Mouse (Mus musculus): Measurements from ENCODE around the gene Arhgap15. TPM values are rescaled to one million over a fixed set of nuclear protein-coding genes. Genes with fewer than 3 reads are reported as not detected.

Gene Arhgap15
- polyA plus RNA-seq, 1 experiment from 2014 or later = 0.77 TPM

DNA sequence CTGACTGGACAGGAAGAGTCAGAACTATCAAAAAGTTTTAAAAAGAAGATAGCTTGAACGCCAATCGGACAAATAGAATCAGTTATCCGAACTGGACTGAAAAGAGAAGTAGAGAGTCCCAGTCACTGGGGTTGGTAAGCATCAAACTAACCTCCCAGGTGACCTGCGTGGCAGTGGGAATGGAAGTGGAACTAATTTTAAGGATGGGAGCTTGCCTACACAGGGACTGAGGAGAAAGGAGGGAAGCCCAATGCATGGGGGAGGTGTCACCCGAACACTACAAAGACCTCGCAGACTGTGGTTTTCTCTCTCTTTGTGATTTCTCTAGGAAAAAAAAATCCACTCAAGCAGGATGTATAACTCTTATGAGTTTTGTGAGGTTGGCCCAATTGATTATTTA is 469.2 kb downstream of the Arhgap15 start:
- Histone ChIP-seq H3K4me1 (ENCODE audit: control insufficient read depth in 2 of 2, insufficient read depth in 2 of 2, low read length in 2 of 2) (peaks cover 0 to 3% of the 10 kb centered on the region in 2 experiments; a peak in 1 of 4 replicates), H3K36me3 (ENCODE audit: control insufficient read depth, insufficient read depth, low read length) (no peaks in the 10 kb centered on the region), H3K4me2 (ENCODE audit: low read length) (no peak overlapping the region), H3K9ac (ENCODE audit: low read length) (no peak overlapping the region), H3K27me3 (ENCODE audit: control insufficient read depth, insufficient read depth, low read length) (no peaks in the 10 kb centered on the region), H3K4me3 (ENCODE audit: control insufficient read depth in 1 of 2, insufficient read depth in 1 of 2, low read depth in 1 of 2, low read length in 2 of 2) (no peak overlapping the region), H3K27ac (replicated peaks in 1 of 2; ENCODE audit: control insufficient read depth in 1 of 2, insufficient read depth in 1 of 2, low read depth in 2 of 2, low read length in 2 of 2) (no peak overlapping the region), H3K9me3 (ENCODE audit: control insufficient read depth, low read length) (no peaks in the 10 kb centered on the region)
- no peak for ATAC-seq (ENCODE audit: insufficient number of reproducible peaks, insufficient read depth, low FRiP score, low read depth)
- WGBS = 85% methylated on average over 6 of the region's 6 CpGs

DNA sequence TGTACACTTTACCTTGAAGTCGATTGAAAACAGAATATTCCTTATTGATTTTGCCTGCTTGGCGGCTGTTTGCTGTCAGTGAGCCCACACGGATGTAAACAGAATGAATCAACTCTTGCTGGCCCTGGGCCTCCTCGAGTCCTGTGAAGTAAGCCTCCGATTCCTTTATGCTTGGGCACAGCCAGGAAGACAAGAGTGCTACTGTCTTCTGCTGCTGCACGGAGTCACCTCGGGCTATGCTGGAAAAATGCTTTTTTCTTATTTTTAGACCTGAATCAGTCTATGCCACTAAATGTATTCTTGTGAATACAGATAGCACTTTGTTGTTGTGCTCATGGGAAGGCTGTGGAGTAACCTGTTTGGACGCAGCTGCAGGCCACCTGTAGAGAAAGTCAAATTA is 469.7 kb downstream of the Arhgap15 start:
- ATAC-seq (ENCODE audit: insufficient number of reproducible peaks, insufficient read depth, low FRiP score, low read depth) = no peak
- WGBS = 49% methylated on average over 8 of the region's 8 CpGs
- H3K27me3 ChIP-seq (ENCODE audit: control insufficient read depth, insufficient read depth, low read length) = no peaks in the 10 kb centered on the region

DNA sequence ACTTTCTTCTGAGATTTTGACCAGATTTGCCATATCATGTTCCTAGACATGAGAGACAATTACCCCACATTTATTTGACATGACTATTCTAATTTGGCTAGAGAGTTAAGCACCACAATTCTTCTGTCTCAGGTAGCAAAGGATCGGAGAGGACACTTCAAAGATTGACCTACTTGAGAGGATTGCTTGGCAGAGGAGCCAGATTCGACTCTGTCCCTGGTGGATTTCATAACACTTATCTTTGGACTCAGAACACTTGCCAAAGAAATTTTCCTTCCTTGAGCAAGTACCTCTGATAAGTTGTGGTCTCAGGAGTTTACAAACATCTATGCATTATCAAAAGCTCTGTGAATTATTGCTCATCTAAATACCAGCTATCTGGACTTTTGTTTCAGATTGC is 473.1 kb downstream of the Arhgap15 start:
- no peak for ATAC-seq (ENCODE audit: insufficient number of reproducible peaks, insufficient read depth, low FRiP score, low read depth)
- no peaks in the 10 kb centered on the region for H3K27me3 ChIP-seq (ENCODE audit: control insufficient read depth, insufficient read depth, low read length)
- peaks cover 0 to 3% of the 10 kb centered on the region in 2 experiments; a peak in 1 of 4 replicates for H3K4me1 ChIP-seq (ENCODE audit: control insufficient read depth in 2 of 2, insufficient read depth in 2 of 2, low read length in 2 of 2)
- H3K4me2 ChIP-seq (ENCODE audit: low read length) = peak overlapping the region; percentile 45
- H3K9ac ChIP-seq (ENCODE audit: low read length) = no peak overlapping the region
- H3K36me3 ChIP-seq (ENCODE audit: control insufficient read depth, insufficient read depth, low read length) = no peaks in the 10 kb centered on the region
- no peak overlapping the region for H3K4me3 ChIP-seq (ENCODE audit: control insufficient read depth in 1 of 2, insufficient read depth in 1 of 2, low read depth in 1 of 2, low read length in 2 of 2)
- no peaks in the 10 kb centered on the region for H3K9me3 ChIP-seq (ENCODE audit: control insufficient read depth, low read length)
- WGBS = 37% methylated on average over 2 of the region's 2 CpGs
- H3K27ac ChIP-seq (replicated peaks in 1 of 2; ENCODE audit: control insufficient read depth in 1 of 2, insufficient read depth in 1 of 2, low read depth in 2 of 2, low read length in 2 of 2) = no peak overlapping the region

More for the DNA sequence above, 469.7 kb downstream of the Arhgap15 start:
- H3K4me3 ChIP-seq (ENCODE audit: control insufficient read depth in 1 of 2, insufficient read depth in 1 of 2, low read depth in 1 of 2, low read length in 2 of 2) = no peak overlapping the region
- no peak overlapping the region for H3K27ac ChIP-seq (replicated peaks in 1 of 2; ENCODE audit: control insufficient read depth in 1 of 2, insufficient read depth in 1 of 2, low read depth in 2 of 2, low read length in 2 of 2)
- H3K36me3 ChIP-seq (ENCODE audit: control insufficient read depth, insufficient read depth, low read length) = no peaks in the 10 kb centered on the region
- no peak overlapping the region for H3K4me2 ChIP-seq (ENCODE audit: low read length)
- H3K9me3 ChIP-seq (ENCODE audit: control insufficient read depth, low read length) = no peaks in the 10 kb centered on the region
- peaks cover 0 to 3% of the 10 kb centered on the region in 2 experiments; a peak in 1 of 4 replicates for H3K4me1 ChIP-seq (ENCODE audit: control insufficient read depth in 2 of 2, insufficient read depth in 2 of 2, low read length in 2 of 2)
- H3K9ac ChIP-seq (ENCODE audit: low read length) = no peak overlapping the region

DNA sequence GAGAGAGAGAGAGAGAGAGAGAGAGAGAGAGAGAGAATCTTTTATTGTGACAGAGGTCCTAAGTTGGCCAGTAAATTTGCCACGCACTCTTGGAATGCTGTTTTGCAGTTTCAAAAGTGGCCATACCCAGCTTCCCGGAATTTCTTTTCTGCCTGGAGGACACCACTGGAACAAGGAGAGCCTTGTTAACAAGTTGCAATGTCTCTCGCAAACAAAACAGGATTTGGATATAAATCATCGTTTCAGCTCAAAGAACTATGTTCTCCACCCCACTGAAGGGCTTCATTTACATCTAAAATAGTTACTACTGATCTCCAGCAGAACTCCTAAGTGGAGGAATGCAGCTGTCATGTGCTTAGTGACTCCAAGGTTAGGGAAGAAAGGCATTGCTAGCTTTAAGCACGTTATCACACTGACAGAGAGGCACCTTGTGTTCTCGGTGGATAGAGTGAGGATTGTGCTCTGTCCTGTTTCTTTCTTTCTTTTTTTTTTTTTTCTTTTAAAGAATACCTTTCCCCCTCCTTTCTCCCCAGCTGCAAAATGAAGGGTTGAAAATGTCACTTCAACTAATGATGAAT is 473.6 kb downstream of the Arhgap15 start:
- Histone ChIP-seq H3K27ac (replicated peaks in 1 of 2; ENCODE audit: control insufficient read depth in 1 of 2, insufficient read depth in 1 of 2, low read depth in 2 of 2, low read length in 2 of 2) (no peak overlapping the region), H3K9ac (ENCODE audit: low read length) (no peak overlapping the region), H3K9me3 (ENCODE audit: control insufficient read depth, low read length) (no peaks in the 10 kb centered on the region), H3K4me3 (ENCODE audit: control insufficient read depth in 1 of 2, insufficient read depth in 1 of 2, low read depth in 1 of 2, low read length in 2 of 2) (no peak overlapping the region), H3K4me2 (ENCODE audit: low read length) (peak overlapping the region; percentile 45), H3K36me3 (ENCODE audit: control insufficient read depth, insufficient read depth, low read length) (no peaks in the 10 kb centered on the region), H3K4me1 (ENCODE audit: control insufficient read depth in 2 of 2, insufficient read depth in 2 of 2, low read length in 2 of 2) (peaks cover 0 to 3% of the 10 kb centered on the region in 2 experiments; a peak in 1 of 4 replicates), H3K27me3 (ENCODE audit: control insufficient read depth, insufficient read depth, low read length) (no peaks in the 10 kb centered on the region)
- 16% methylated on average over 6 of the region's 6 CpGs for WGBS
- ATAC-seq (ENCODE audit: insufficient number of reproducible peaks, insufficient read depth, low FRiP score, low read depth) = no peak

DNA sequence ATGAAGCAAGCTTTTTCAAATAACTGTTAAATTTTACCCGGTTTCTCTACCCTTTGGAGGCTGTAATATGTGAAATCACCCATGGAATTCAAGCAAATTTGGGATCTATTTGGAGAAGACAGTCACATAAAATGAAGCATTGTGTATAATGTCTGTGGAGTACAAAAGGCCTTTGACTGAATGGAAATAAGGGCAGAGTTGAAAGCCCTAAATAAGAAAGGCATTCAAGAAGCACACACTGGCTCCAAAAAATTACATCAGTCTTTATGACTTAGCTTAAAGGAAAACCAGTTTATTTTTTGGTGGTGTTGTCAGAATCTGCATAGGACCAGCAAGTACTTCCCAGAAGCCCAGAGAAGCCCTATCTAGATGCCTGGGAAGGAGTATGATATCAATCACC is 486.2 kb downstream of the Arhgap15 start:
- H3K4me1 ChIP-seq (ENCODE audit: control insufficient read depth in 2 of 2, insufficient read depth in 2 of 2, low read length in 2 of 2) = no peaks in the 10 kb centered on the region
- H3K4me2 ChIP-seq (ENCODE audit: low read length) = no peak overlapping the region
- no peak overlapping the region for H3K4me3 ChIP-seq (ENCODE audit: control insufficient read depth in 1 of 2, insufficient read depth in 1 of 2, low read depth in 1 of 2, low read length in 2 of 2)
- no peaks in the 10 kb centered on the region for H3K27me3 ChIP-seq (ENCODE audit: control insufficient read depth, insufficient read depth, low read length)
- H3K9me3 ChIP-seq (ENCODE audit: control insufficient read depth, low read length) = no peaks in the 10 kb centered on the region
- H3K9ac ChIP-seq (ENCODE audit: low read length) = no peak overlapping the region
- 69% methylated on average over 1 of the region's 1 CpGs for WGBS
- no peak overlapping the region for H3K27ac ChIP-seq (replicated peaks in 1 of 2; ENCODE audit: control insufficient read depth in 1 of 2, insufficient read depth in 1 of 2, low read depth in 2 of 2, low read length in 2 of 2)
- ATAC-seq (ENCODE audit: insufficient number of reproducible peaks, insufficient read depth, low FRiP score, low read depth) = no peak
- H3K36me3 ChIP-seq (ENCODE audit: control insufficient read depth, insufficient read depth, low read length) = no peaks in the 10 kb centered on the region

DNA sequence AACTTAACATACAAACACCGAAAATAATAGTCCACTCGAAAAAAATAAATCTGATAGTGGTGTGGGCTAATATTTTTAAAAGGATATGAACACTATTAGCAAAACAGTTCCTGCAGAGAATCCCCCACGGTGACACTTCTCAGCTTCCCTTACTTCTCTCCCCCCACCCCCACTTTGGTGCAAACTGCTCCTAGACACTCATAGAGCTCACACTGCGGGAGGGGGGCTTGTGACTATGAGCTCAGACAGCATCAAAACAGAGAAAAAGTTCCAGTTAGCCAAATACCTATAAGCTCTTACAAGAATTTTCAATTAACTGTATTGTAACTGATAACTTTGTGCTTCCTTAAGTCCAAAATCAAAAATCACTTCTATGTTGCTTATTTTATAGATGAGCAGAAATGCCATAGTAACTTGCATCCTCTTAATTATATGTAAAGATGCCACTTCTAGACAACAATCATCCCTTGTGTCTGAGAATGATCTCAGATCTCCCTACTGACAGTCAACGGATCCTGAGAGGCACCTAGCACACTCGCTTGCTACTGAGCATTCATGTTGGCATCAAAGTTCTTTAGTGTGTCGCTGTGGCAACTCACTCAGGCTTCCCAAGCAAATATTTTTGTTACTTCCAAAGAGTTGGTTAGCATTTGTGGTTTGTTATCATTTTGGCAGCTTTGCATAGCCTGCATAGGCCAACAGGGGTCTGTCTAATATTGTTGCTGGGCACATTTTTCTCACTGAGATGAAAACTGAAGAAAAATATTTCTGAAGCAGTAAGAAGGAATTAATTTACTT is 493.2 kb downstream of the Arhgap15 start:
- 60% methylated on average over 7 of the region's 7 CpGs for WGBS
- Histone ChIP-seq H3K27me3 (ENCODE audit: control insufficient read depth, insufficient read depth, low read length) (no peaks in the 10 kb centered on the region), H3K4me2 (ENCODE audit: low read length) (no peak overlapping the region), H3K4me3 (ENCODE audit: control insufficient read depth in 1 of 2, insufficient read depth in 1 of 2, low read depth in 1 of 2, low read length in 2 of 2) (no peak overlapping the region), H3K9me3 (ENCODE audit: control insufficient read depth, low read length) (no peaks in the 10 kb centered on the region), H3K9ac (ENCODE audit: low read length) (no peak overlapping the region), H3K4me1 (ENCODE audit: control insufficient read depth in 2 of 2, insufficient read depth in 2 of 2, low read length in 2 of 2) (no peaks in the 10 kb centered on the region), H3K36me3 (ENCODE audit: control insufficient read depth, insufficient read depth, low read length) (no peaks in the 10 kb centered on the region), H3K27ac (replicated peaks in 1 of 2; ENCODE audit: control insufficient read depth in 1 of 2, insufficient read depth in 1 of 2, low read depth in 2 of 2, low read length in 2 of 2) (no peak overlapping the region)
- no peak for ATAC-seq (ENCODE audit: insufficient number of reproducible peaks, insufficient read depth, low FRiP score, low read depth)

DNA sequence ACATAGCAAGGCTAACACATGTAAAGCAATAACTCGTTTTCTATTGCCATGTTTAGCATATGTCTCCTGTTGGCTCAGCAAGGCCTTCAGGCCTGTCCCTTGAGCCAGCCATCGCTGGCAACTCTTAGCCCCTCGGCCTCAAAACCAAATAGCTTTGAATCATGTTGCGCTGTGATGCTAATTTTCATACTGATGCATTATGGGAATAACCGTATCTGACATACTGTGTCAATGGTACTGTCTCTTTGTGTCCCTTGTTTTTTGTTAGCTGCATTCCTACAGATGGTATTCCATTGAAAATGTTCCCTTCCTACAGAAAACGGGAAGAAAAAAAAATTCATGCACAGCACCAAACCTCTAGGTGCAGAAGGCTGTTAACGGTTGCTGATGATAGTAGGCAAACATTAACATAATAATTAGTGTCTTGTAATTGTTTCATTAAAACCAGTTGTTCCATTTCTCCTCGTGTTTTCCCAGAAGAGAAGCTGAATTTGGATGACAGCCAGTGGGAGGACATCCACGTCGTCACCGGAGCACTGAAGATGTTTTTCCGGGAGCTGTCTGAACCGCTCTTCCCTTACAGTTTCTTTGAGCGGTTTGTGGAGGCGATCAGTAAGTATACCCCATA is 494.1 kb downstream of the Arhgap15 start:
- WGBS = 78% methylated on average over 15 of the region's 15 CpGs
- H3K4me3 ChIP-seq (ENCODE audit: control insufficient read depth in 1 of 2, insufficient read depth in 1 of 2, low read depth in 1 of 2, low read length in 2 of 2) = no peak overlapping the region
- H3K9ac ChIP-seq (ENCODE audit: low read length) = no peak overlapping the region
- H3K27me3 ChIP-seq (ENCODE audit: control insufficient read depth, insufficient read depth, low read length) = no peaks in the 10 kb centered on the region
- ATAC-seq (ENCODE audit: insufficient number of reproducible peaks, insufficient read depth, low FRiP score, low read depth) = no peak
- no peaks in the 10 kb centered on the region for H3K4me1 ChIP-seq (ENCODE audit: control insufficient read depth in 2 of 2, insufficient read depth in 2 of 2, low read length in 2 of 2)
- no peak overlapping the region for H3K27ac ChIP-seq (replicated peaks in 1 of 2; ENCODE audit: control insufficient read depth in 1 of 2, insufficient read depth in 1 of 2, low read depth in 2 of 2, low read length in 2 of 2)
- no peaks in the 10 kb centered on the region for H3K9me3 ChIP-seq (ENCODE audit: control insufficient read depth, low read length)
- H3K4me2 ChIP-seq (ENCODE audit: low read length) = no peak overlapping the region
- H3K36me3 ChIP-seq (ENCODE audit: control insufficient read depth, insufficient read depth, low read length) = no peaks in the 10 kb centered on the region
